Mouse (Mus musculus) midbrain, embryonic 12.5 days (tissue): ENCODE measurements around the gene Ccdc22. TPM values are rescaled to one million over a fixed set of nuclear protein-coding genes. Genes with fewer than 3 reads are reported as not detected.

Experiments used
- ATAC-seq: fragments of 200-750 bp; cut with Nextera tagmentation; 2 replicates; pipeline ENCODE4 v1.8.0; 2017; ENCODE audit warnings: low read depth, moderate TSS enrichment, moderate library complexity; ENCODE audit not compliant: low FRiP score
- H3K27ac ChIP-seq: fragments of 300-500 bp; sonication (generic); replicated peaks from 2 replicates; pipeline ENCODE4 v1.5.1; 2016; ENCODE audit warnings: mild to moderate bottlenecking
- H3K27me3 ChIP-seq: fragments of 300-500 bp; sonication (generic); 2 replicates; pipeline ENCODE4 v1.6.1; 2016; ENCODE audit warnings: mild to moderate bottlenecking
- H3K36me3 ChIP-seq: fragments of 300-500 bp; sonication (generic); 2 replicates; pipeline ENCODE4 v1.6.1; 2016
- H3K4me1 ChIP-seq: fragments of 300-500 bp; sonication (generic); 2 replicates; pipeline ENCODE4 v1.6.1; 2016
- H3K4me2 ChIP-seq: fragments of 300-500 bp; sonication (generic); replicated peaks from 2 replicates; pipeline ENCODE4 v1.6.1; 2016; ENCODE audit warnings: mild to moderate bottlenecking, moderate library complexity
- H3K4me3 ChIP-seq: fragments of 300-500 bp; sonication (generic); 2 replicates; pipeline ENCODE4 v1.5.1; 2016; ENCODE audit warnings: mild to moderate bottlenecking
- H3K9ac ChIP-seq: fragments of 300-500 bp; sonication (generic); replicated peaks from 2 replicates; pipeline ENCODE4 v1.6.1; 2016; ENCODE audit warnings: mild to moderate bottlenecking, moderate library complexity
- H3K9me3 ChIP-seq: fragments of 300-500 bp; sonication (generic); 2 replicates; pipeline ENCODE4 v1.6.1; 2016; ENCODE audit warnings: mild to moderate bottlenecking
- WGBS: fragments of 180-500 bp; shearing (Covaris S2); methylation state at CpG from one replicate; pipeline ENCODE4 v1.1.7; 2016; 5-methylcytosine and 5-hydroxymethylcytosine counted together
- polyA plus RNA-seq: library from polyadenylated mRNA; unstranded; fragments of >200 nt; fragmentation: Nextera tagmentation; extraction: Ambion mirVana; gene quantifications from 2 replicates; pipeline ENCODE4 v1.2.1, GENCODE M21; 2016

The Ccdc22 gene
- polyA plus RNA-seq, result 30.3 and 30.8 TPM in 2 replicates

DNA sequence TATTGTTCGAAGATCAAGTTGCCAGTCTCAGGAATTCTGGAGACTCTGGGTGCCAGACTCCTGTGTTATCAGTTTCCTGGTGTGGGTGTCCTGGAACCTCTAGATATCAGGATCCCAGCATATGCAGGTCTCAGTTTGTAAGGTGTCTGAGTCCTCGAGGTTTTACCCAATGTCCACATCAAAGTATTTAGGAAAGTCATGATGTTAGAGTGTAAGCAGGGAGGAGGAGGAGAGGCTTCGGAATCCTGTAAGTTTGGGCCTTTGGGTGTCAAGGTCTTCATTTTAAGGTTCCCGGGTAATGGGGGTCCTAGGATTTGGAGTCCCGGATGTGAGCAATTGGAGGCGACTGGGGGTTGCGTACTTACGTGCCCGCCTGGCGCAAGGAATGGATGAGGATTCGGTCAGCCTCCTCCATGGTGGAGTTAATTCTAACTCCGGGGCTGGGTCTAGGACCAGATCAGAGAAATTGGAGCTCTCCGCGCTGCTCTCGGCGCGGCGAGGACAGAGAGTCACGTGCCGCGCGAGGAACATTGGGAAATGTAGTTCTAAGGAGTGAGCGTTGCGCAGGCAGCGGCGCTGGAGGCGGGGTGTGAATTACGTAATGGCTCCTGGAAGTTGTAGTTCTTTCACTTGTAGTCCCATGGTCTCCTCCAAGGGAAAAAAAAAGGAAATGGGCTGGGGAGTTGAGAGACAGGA is at the start of gene Ccdc22:
Ccdc22 (minus strand) TSS at position 639 of the 696 bp plus-strand sequence.
- no peaks in the 10 kb centered on the region for H3K4me1 ChIP-seq
- no peak within 1 kb of the TSS for H3K27ac ChIP-seq
- H3K9me3 ChIP-seq, result no peaks in the 10 kb centered on the region
- ATAC-seq, result peak; percentile 94
- peak within 1 kb of the TSS; percentile 46 for H3K4me3 ChIP-seq
- peak within 1 kb of the TSS; percentile 39; the same call in 1 of the 2 replicates for H3K9ac ChIP-seq
- H3K4me2 ChIP-seq, result peak within 1 kb of the TSS; percentile 52
- WGBS, result 23% methylated on average over 28 of the region's 28 CpGs
- H3K27me3 ChIP-seq, result no peaks in the 10 kb centered on the region
- H3K36me3 ChIP-seq, result no peaks in the 10 kb centered on the region

DNA sequence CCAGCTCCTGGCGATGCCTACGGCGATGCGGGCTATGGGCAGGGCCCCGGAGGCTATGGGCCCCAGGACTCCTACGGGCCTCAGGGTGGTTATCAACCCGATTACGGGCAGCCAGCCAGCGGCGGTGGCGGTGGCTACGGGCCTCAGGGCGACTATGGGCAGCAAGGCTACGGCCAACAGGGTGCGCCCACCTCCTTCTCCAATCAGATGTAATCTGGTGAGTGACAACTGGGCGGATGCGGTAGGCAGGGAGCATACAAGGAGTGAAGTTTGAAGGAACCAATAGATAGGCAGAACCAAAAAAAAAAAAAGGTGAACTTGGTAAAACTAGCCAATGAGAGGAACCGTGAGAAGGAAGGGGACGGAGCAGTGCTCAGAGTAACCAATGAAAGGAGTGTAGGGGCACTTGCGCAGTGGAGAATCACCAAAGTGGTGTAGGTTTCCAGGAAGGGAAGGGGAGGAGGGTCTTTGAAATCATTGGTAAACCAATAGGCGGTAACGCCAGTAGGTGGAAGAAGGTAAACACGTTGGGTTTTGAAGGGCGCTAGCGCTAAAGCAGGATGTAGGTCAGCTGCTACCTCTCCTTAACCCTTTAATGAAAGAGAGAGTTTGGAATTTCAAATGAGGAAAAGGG is 43.5 kb upstream of the Ccdc22 start:
- Histone ChIP-seq H3K9me3 (no peaks in the 10 kb centered on the region), H3K4me1 (no peaks in the 10 kb centered on the region), H3K27me3 (no peaks in the 10 kb centered on the region), H3K27ac (peak overlapping the region; percentile 76), H3K9ac (peak overlapping the region; percentile 39; the same call in 1 of the 2 replicates), H3K4me3 (peak overlapping the region; percentile 40), H3K36me3 (peaks cover 5% of the 10 kb centered on the region; the same call in 1 of the 2 replicates), H3K4me2 (peak overlapping the region; percentile 52)
- 20% methylated on average over 25 of the region's 25 CpGs for WGBS
- ATAC-seq, result peak; percentile 97

DNA sequence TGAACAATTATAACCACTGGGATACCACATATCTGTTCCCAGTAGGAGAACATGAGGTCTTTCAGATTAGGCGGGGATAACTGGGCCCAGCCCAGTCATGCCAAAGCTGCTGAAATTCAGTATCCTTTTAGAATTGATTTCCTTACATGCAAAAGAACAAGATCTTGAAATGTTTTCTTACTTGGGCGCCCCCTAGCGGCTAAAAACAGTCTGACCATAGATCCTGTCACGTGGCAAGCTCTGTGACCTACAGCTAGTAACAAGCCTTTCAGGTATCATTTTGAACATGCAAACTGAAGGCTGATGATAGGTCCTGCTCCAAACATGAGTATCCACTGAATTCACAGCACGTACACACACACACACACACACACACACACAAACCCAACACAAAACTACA is 40.0 kb upstream of the Ccdc22 start:
- H3K9ac ChIP-seq, result no peak overlapping the region
- WGBS, result 18% methylated on average over 5 of the region's 5 CpGs

DNA sequence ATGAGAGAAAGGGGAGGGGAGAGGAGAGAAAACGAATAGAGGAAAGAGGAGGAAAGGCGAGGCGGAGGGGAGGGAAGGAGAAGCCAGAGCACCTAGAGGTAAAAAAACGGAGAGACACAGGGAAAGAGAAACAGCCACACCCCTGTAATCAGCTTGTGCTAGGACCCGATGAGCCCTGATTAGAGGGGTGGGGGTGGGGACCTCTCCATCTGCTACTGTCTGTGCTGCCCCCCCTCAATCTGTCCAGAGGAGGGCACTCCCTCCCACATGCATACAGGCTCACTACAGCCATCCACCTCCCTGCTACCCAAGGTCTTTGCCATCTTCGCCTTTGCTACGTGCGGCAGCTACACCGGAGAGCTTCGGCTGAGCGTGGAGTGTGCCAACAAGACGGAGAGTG is 35.5 kb upstream of the Ccdc22 start:
- no peak overlapping the region for H3K9ac ChIP-seq
- 55% methylated on average over 12 of the region's 12 CpGs for WGBS
- H3K4me2 ChIP-seq, result peak overlapping the region; percentile 54

More for the DNA sequence above, 40.0 kb upstream of the Ccdc22 start:
- Histone ChIP-seq H3K27me3 (no peaks in the 10 kb centered on the region), H3K4me1 (no peaks in the 10 kb centered on the region), H3K27ac (no peak overlapping the region), H3K4me2 (no peak overlapping the region), H3K36me3 (peaks cover 5% of the 10 kb centered on the region; the same call in 1 of the 2 replicates), H3K4me3 (no peak overlapping the region), H3K9me3 (no peaks in the 10 kb centered on the region)
- ATAC-seq, result no peak

DNA sequence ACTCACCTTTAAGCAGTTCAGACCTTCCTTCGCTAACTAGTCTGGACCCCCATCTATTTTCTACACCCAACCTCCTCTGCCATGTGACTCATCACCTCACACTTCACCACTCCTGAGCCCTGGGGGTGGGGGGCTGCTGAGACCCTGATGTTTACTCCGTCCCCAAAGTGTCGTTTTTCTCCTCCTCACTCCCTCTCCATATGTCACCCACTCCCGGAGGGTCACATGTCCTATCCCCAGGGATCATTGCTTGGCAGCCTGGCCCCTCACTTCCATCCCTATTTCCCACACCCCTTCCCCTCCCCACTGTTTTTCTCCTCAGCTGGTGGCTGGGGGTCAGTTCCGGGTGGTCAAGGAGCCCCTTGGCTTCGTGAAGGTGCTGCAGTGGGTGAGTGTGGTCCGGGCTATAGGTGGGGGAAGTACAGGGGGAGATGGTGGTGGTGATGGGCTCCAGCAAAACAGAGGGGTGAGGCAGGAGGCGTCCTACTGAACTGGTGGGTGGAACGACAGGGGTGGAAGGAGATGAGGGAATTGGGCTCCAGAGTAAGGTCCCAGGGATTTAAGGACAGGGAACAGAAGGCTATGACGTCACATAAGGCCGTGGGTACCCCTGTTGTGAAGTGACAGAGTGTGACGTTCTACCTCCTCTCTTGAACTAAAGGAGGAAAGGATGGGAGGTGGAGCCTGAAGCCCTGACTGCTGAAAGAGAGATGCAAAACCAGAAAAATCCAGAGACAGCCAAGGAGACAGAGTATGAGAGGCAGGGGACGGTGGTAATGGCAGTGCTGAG is 34.4 kb upstream of the Ccdc22 start:
- no peaks in the 10 kb centered on the region for H3K9me3 ChIP-seq
- H3K4me3 ChIP-seq, result peak overlapping the region; percentile 57
- WGBS, result 28% methylated on average over 13 of the region's 13 CpGs
- no peaks in the 10 kb centered on the region for H3K27me3 ChIP-seq
- peak; percentile 5; the same call in 1 of the 2 replicates for ATAC-seq
- H3K9ac ChIP-seq, result peak overlapping the region; percentile 65
- H3K36me3 ChIP-seq, result peaks cover 5% of the 10 kb centered on the region; the same call in 1 of the 2 replicates
- no peaks in the 10 kb centered on the region for H3K4me1 ChIP-seq
- H3K4me2 ChIP-seq, result peak overlapping the region; percentile 54
- peak overlapping the region; percentile 46; the same call in 1 of the 2 replicates for H3K27ac ChIP-seq

More for the DNA sequence above, 35.5 kb upstream of the Ccdc22 start:
- Histone ChIP-seq H3K9me3 (no peaks in the 10 kb centered on the region), H3K27ac (no peak overlapping the region), H3K4me1 (no peaks in the 10 kb centered on the region), H3K27me3 (no peaks in the 10 kb centered on the region), H3K36me3 (peaks cover 5% of the 10 kb centered on the region; the same call in 1 of the 2 replicates), H3K4me3 (peak overlapping the region; percentile 14)
- no peak for ATAC-seq

DNA sequence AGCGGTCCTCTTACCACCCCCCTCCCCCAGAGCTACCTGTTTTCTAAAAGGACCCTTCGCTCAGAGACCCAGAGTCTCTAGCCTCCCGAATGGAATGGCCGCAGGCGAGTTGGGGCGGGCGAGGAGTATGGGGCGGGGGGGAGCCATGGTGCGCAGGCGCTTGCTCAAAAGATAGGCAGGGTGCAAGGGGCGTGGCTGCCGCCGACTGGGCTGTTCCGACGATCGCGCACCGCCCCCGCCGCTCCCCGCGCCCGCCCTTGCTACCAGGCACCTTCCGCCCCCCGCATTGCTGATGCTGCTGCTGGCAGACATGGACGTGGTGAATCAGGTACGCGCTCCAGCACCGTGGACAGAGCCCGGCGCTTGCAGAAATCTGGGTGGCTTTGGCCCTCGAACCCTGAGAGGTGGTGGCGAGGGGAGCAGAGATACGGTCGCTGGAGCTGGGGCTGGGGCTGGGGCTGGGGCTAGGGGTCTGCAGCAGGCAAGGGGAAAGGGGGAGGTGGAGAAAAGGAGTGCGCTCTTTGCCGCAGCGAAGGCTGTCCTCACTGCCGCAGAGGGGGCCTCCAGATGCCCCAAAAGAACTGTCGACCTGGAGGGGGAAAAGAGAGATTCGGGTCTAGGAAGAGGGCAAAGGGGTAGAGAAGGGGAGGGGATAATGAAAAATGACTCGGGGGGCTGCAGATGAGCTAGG is 33.2 kb upstream of the Ccdc22 start, which contains the start of gene Syp:
Syp (plus strand) TSS at position 71 of the 691 bp plus-strand sequence.
- H3K4me1 ChIP-seq, result no peaks in the 10 kb centered on the region
- peak within 1 kb of the TSS; percentile 57 for H3K4me3 ChIP-seq
- H3K36me3 ChIP-seq, result no peaks in the 10 kb centered on the region
- no peaks in the 10 kb centered on the region for H3K9me3 ChIP-seq
- no peaks in the 10 kb centered on the region for H3K27me3 ChIP-seq
- H3K27ac ChIP-seq, result peak within 1 kb of the TSS; percentile 39; the same call in 1 of the 2 replicates
- peak within 1 kb of the TSS; percentile 54 for H3K4me2 ChIP-seq
- 27% methylated on average over 35 of the region's 42 CpGs for WGBS
- peak within 1 kb of the TSS; percentile 65 for H3K9ac ChIP-seq
- ATAC-seq, result peak; percentile 89

DNA sequence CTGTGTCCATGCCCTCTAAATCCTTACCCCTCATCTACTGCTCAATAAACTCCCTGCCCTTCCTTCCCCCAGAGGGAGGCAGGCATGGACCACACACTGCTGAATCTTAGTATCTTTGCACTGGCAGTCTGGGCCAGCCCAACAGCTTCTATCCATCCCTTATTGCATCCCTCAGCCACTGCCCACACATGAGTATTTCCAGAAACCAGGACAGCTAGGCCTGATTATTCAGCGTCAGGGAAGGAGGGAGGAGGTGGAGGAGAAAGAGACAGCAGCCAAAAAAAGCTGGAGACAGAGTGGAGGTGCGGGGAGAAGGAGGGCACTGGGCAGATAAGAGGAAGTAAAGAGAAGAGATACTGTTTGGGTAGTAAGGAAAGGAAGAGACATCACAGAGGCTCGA is 29.8 kb upstream of the Ccdc22 start:
- ATAC-seq, result no peak
- no peak overlapping the region for H3K9ac ChIP-seq

DNA sequence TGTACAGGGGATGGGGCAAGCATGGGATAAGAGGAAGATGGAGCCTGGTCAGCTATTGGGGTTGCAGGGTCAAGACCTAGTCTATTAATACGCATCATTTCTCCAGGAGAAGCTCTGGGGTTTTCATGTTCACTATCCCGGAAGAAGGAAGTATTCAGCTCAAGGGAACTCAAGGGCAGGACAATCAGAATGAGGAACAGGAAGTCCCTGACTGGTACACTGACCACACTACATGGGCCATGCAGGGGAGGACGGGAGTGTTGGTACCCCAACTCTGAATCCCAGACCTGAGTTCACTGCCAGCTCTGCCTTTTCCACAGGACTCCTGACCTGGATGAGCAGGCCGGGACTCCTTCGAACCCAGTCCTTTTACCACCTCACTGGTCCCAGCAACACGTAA is 27.2 kb upstream of the Ccdc22 start:
- WGBS, result 89% methylated on average over 6 of the region's 6 CpGs
- Histone ChIP-seq H3K4me2 (no peak overlapping the region), H3K9me3 (no peaks in the 10 kb centered on the region), H3K27me3 (no peaks in the 10 kb centered on the region), H3K4me3 (no peak overlapping the region), H3K4me1 (no peaks in the 10 kb centered on the region), H3K36me3 (no peaks in the 10 kb centered on the region), H3K9ac (no peak overlapping the region), H3K27ac (no peak overlapping the region)
- no peak for ATAC-seq

More for the DNA sequence above, 29.8 kb upstream of the Ccdc22 start:
- no peaks in the 10 kb centered on the region for H3K36me3 ChIP-seq
- H3K4me1 ChIP-seq, result no peaks in the 10 kb centered on the region
- H3K9me3 ChIP-seq, result no peaks in the 10 kb centered on the region
- no peak overlapping the region for H3K27ac ChIP-seq
- H3K27me3 ChIP-seq, result no peaks in the 10 kb centered on the region
- 82% methylated on average over 3 of the region's 3 CpGs for WGBS
- H3K4me2 ChIP-seq, result no peak overlapping the region
- H3K4me3 ChIP-seq, result no peak overlapping the region

DNA sequence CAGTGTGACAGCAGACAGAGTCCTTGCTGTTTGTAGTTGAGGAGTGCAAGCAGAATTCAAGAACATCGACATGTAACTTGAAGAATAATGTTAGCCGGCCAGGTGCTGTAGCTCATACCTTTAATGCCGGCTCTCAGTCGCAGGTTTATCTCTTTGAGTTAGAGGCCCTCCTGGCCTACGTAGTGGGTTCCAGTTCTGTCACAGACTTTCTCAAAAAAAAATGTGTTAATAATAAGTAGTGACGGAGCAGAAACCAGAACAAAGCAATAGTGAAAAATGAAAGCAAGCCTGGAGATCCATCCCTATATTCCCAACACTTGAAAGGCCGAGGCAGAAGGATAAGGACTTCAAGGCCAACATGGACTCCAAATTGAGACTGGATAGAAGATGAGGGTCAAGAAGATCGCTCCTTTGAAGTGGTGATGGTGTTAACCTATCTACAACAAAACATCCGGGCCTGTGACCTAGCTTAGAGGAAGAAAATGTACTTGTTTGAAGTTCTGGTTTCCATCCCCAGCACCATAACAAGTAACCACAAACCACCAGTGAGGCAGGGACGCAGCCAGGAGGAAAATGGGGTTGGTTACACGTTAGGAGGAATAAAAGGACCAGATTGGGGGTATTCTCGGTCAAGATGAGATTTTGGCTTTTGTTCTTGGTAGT is 12.7 kb upstream of the Ccdc22 start:
- H3K9ac ChIP-seq, result no peak overlapping the region
- no peak overlapping the region for H3K27ac ChIP-seq
- H3K4me2 ChIP-seq, result no peak overlapping the region
- no peaks in the 10 kb centered on the region for H3K9me3 ChIP-seq
- no peak overlapping the region for H3K4me3 ChIP-seq
- ATAC-seq, result no peak
- H3K4me1 ChIP-seq, result no peaks in the 10 kb centered on the region
- WGBS, result 83% methylated on average over 12 of the region's 12 CpGs
- H3K36me3 ChIP-seq, result no peaks in the 10 kb centered on the region
- H3K27me3 ChIP-seq, result no peaks in the 10 kb centered on the region

DNA sequence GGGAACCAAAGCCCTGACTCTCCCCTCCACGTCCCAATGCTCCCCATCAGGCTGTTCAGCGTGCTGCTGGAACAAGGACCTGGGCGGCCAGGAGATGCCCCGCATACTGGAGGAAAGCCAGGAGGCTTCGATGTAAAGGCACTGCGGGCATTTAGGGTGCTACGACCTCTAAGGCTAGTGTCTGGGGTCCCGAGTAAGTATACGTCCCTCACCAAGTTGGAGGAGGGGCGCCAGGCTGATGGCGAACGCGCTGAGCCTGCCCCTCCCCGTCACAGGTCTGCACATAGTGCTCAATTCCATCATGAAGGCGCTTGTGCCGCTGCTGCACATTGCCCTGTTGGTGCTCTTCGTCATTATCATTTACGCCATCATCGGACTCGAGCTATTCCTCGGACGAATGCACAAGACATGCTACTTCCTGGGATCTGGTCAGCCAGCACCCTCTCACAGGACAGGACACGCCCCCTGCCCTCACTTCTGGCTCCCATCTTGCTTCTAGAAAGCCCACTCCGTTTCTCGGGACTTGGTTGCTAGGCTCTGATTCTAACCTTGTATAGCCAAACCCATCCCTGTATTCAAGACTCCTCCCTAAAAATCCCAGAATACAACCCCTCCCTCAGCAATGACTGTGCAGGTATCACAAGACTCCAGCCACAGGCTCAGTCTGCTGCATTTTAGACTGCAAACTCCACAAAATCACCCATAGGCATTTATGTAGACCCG is 5.4 kb upstream of the Ccdc22 start:
- H3K27ac ChIP-seq, result no peak overlapping the region
- H3K36me3 ChIP-seq, result no peaks in the 10 kb centered on the region
- peak overlapping the region; percentile 25; the same call in 1 of the 2 replicates for H3K9ac ChIP-seq
- no peaks in the 10 kb centered on the region; the same call in 1 of the 2 replicates for H3K27me3 ChIP-seq
- 18% methylated on average over 26 of the region's 26 CpGs for WGBS
- peak; percentile 30; the same call in 1 of the 2 replicates for ATAC-seq
- H3K9me3 ChIP-seq, result no peaks in the 10 kb centered on the region
- peak overlapping the region; percentile 38 for H3K4me3 ChIP-seq
- H3K4me2 ChIP-seq, result peak overlapping the region; percentile 61
- no peaks in the 10 kb centered on the region; the same call in 1 of the 2 replicates for H3K4me1 ChIP-seq
